Mouse (Mus musculus) spleen, adult 2 months (tissue): Measurements from ENCODE around the gene Cradd. TPM values are rescaled to one million over a fixed set of nuclear protein-coding genes. Genes with fewer than 3 reads are reported as not detected.

Experiments
- DNase-seq, 2 experiments: peaks; one replicate each; pipeline versions ENCODE4 v3.0.0 to v3.0.0-alpha.2; 2012 to 2021; ENCODE audit warnings: low spot score in 2 of 2, low read depth in 1 of 2
- H3K27ac ChIP-seq: fragments of 200-500 bp; 2 replicates; pipeline ENCODE4 v1.5.1; 2012; ENCODE audit warnings: low read length, inconsistent platforms; ENCODE audit not compliant: insufficient read depth
- H3K27me3 ChIP-seq: fragments of 200-500 bp; 2 replicates; pipeline ENCODE4 v1.6.1; 2012; ENCODE audit warnings: mild to moderate bottlenecking, moderate library complexity, low read length, inconsistent platforms; ENCODE audit not compliant: control insufficient read depth, insufficient read depth
- H3K36me3 ChIP-seq: fragments of 200-500 bp; 2 replicates; pipeline ENCODE4 v1.6.1; 2012; ENCODE audit warnings: mild to moderate bottlenecking, low read length, inconsistent platforms; ENCODE audit not compliant: control insufficient read depth, insufficient read depth
- H3K4me1 ChIP-seq: fragments of 200-500 bp; 2 replicates; pipeline ENCODE4 v1.6.1; 2011; ENCODE audit warnings: inconsistent platforms; ENCODE audit not compliant: control insufficient read depth, insufficient read depth, insufficient read length
- H3K4me3 ChIP-seq: fragments of 200-500 bp; 2 replicates; pipeline ENCODE4 v1.5.1; 2011; ENCODE audit warnings: mild to moderate bottlenecking, inconsistent platforms; ENCODE audit not compliant: insufficient read depth, insufficient read length; ENCODE audit errors: extremely low read depth
- CTCF ChIP-seq: fragments of 200-500 bp; IDR thresholded peaks from 2 replicates; pipeline ENCODE4 v1.5.1; 2011; ENCODE audit warnings: mild to moderate bottlenecking, inconsistent platforms; ENCODE audit not compliant: insufficient read depth, insufficient read length, insufficient replicate concordance; ENCODE audit errors: extremely low read depth
- POLR2A ChIP-seq: fragments of 200-500 bp; IDR thresholded peaks from 2 replicates; pipeline ENCODE4 v1.6.1; 2011; ENCODE audit warnings: low read depth, low read length, inconsistent platforms
- WGBS: fragments of 180-500 bp; shearing (Covaris S2); methylation state at CpG from one replicate; pipeline ENCODE4 v1.1.7; 2018; 5-methylcytosine and 5-hydroxymethylcytosine counted together
- polyA plus RNA-seq: library from polyadenylated mRNA; depleted of rRNA; stranded (reverse); fragments of >200 nt; gene quantifications from 2 replicates; pipeline ENCODE4 v1.2.3, GENCODE M21; 2012

The Cradd gene
- polyA plus RNA-seq, 1 experiment, result 8.2 TPM

DNA sequence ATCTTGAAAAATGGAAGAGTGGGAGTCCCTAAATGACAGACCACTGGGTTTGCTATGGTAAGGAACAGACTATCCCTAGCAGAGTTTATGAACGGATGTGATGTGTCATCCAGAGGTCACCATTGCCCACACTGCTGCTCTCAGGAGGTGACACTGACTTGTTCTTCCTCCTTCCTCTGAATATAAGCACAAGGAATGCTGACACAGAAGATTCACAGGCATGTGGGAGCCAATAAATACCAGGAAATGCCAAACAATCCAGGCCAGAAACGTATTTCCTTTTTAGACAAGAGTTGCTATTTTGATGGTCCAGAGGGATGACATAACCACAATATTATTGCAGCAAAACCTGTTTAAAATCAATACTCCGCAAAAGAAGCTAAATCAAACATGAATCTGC is 91.4 kb downstream of the Cradd start:
- H3K27ac ChIP-seq, result peak overlapping the region; percentile 39; the same call in 1 of the 2 replicates
- TF ChIP-seq POLR2A (no peak), CTCF (no peak)

DNA sequence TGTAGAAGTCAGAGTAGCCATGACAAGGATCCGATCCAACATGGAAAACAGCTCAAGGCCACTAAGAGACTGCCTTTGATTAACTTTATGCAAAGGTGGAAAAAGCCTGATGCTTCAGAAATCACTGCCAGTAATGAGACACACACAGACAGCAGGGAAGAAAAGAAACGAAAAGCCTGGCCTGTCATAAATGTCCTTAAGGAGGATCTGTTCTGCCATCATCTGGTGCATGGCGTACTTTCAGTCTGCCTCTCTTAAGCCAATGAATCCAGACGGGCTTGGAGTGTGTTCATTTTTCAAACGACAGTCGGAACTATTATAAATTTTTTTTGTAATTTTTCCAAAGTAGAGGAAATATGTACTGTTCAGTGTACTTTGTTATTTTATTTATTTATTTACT is 95.7 kb downstream of the Cradd start:
- Histone ChIP-seq H3K27ac (no peak overlapping the region), H3K4me1 (no peaks in the 10 kb centered on the region), H3K27me3 (no peaks in the 10 kb centered on the region), H3K36me3 (no peaks in the 10 kb centered on the region), H3K4me3 (no peak overlapping the region)
- WGBS, result 93% methylated on average over 6 of the region's 6 CpGs
- TF ChIP-seq POLR2A (no peak), CTCF (no peak)
- DNase-seq, result no peak

More for the DNA sequence above, 91.4 kb downstream of the Cradd start:
- Histone ChIP-seq H3K4me3 (no peak overlapping the region), H3K4me1 (no peaks in the 10 kb centered on the region), H3K27me3 (no peaks in the 10 kb centered on the region), H3K36me3 (no peaks in the 10 kb centered on the region)
- WGBS, result 80% methylated on average over 3 of the region's 3 CpGs
- DNase-seq, result no peak

DNA sequence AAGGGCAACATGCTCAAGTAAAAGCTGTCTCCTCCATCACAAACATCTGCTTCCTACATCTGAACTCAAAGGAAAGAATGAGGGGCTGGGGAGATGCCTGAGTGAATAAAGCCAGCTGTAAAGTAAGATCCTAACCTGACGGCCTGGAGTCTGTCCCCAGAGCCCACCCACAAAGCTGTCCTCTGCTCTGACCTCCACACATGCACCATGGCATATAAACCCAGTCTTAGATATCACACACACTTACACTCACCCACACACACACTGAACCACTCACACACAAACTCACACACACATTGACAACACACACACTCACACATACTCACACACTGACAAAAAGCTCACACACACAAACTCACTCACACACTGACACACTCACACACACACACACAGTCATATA is 96.3 kb downstream of the Cradd start:
- no peak for TF ChIP-seq CTCF
- Histone ChIP-seq H3K36me3 (no peaks in the 10 kb centered on the region), H3K4me3 (no peak overlapping the region), H3K27ac (no peak overlapping the region), H3K27me3 (no peaks in the 10 kb centered on the region), H3K4me1 (no peaks in the 10 kb centered on the region)
- no peak for DNase-seq
- 76% methylated on average over 1 of the region's 1 CpGs for WGBS

DNA sequence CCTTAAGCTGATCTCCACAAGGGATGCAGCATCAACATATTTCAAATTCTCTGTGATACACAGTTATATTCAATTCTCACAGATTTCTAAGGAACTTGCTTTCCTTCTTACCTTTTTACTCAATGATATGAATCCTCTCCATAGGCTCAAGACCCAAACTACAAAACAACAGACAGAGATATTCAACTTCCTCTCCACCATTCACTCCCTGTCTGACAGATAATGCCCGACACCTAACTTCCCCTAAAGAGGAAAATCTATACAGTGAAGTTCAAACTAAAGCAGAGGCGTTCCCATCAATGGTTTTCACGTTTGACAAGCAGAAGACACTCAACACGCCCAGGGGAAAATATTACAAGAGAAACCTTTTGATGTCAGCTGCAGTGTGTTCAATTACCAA is 97.2 kb downstream of the Cradd start:
- H3K4me3 ChIP-seq, result no peak overlapping the region
- 71% methylated on average over 4 of the region's 4 CpGs for WGBS
- TF ChIP-seq POLR2A (no peak), CTCF (no peak)
- no peaks in the 10 kb centered on the region for H3K27me3 ChIP-seq
- H3K4me1 ChIP-seq, result no peaks in the 10 kb centered on the region
- no peak overlapping the region for H3K27ac ChIP-seq
- no peaks in the 10 kb centered on the region for H3K36me3 ChIP-seq
- no peak for DNase-seq

DNA sequence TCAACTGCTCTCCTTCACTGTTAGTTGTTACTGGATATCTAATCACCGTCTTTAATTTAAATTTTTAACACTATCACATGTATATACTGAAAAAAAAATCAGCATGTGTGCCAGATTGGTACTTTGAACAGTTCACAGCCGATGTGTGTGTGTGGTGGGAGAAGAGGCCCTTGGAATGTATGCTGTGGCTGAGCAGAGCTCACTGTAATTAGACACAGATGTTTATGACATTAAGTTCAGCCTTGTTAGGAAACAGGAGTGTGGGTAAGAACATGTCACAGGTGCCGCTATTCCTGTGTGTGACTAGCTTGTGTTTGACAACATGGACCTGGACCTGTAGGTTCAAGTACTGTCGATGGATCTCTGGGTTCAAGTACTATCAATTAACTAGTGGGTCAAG is 98.9 kb downstream of the Cradd start:
- no peak overlapping the region for H3K27ac ChIP-seq
- no peaks in the 10 kb centered on the region for H3K27me3 ChIP-seq
- no peak for TF ChIP-seq POLR2A
- no peak for TF ChIP-seq CTCF
- H3K4me1 ChIP-seq, result no peaks in the 10 kb centered on the region
- no peaks in the 10 kb centered on the region for H3K36me3 ChIP-seq
- WGBS, result 92% methylated on average over 4 of the region's 4 CpGs
- H3K4me3 ChIP-seq, result no peak overlapping the region
- DNase-seq, result no peak

DNA sequence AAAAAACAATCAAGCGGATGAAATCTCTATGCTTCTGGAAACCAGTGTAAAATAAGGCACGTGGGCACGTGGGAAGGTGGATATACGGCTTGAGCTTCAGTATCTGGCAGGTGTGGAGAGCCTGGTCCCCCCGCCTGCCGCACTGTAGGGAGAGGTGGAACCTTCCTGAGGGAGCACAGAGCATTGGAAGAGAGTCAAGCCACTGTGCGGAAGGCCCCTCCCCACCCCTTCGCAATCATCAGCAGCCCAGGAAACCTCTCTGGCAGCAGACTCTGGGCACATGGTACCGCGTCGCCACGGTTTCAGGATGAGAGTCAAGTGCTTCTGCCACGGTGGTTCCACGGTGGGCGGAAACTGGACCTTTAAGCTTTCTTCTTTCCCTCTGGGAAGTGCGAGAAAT is 100.7 kb downstream of the Cradd start:
- 89% methylated on average over 16 of the region's 16 CpGs for WGBS
- Histone ChIP-seq H3K36me3 (no peaks in the 10 kb centered on the region), H3K4me3 (no peak overlapping the region), H3K4me1 (no peaks in the 10 kb centered on the region), H3K27ac (no peak overlapping the region), H3K27me3 (no peaks in the 10 kb centered on the region)
- TF ChIP-seq POLR2A (no peak), CTCF (no peak)
- no peak for DNase-seq

DNA sequence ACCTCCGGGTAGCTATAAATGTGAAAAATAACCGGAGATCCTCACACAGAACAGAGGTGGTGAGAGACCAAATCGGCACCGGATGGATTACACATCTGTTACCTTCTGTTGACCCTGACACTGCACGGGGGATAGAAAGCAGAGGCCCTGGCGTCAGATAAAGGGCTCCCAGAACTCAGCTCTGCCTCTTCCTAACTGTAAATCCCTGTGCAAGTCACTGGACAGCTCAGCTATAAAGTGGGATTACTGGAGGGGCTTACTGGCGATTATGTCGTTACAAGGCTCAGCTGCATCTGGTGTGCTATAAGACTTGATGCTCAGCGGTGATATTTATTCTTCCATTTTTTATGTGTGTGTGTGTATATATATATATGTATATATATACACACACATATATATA is 102.0 kb downstream of the Cradd start:
- Histone ChIP-seq H3K4me3 (no peak overlapping the region), H3K27ac (no peak overlapping the region), H3K36me3 (no peaks in the 10 kb centered on the region), H3K4me1 (no peaks in the 10 kb centered on the region), H3K27me3 (no peaks in the 10 kb centered on the region)
- WGBS, result 91% methylated on average over 9 of the region's 9 CpGs
- DNase-seq, result no peak
- TF ChIP-seq POLR2A, result no peak
- no peak for TF ChIP-seq CTCF
